ENCODE assay signal across 25 mouse cellular contexts in genomic region chr2:24413172-24413571, GRCm38 (mm10). TPM values are rescaled to one million over a fixed set of nuclear protein-coding genes. Genes with fewer than 3 reads are reported as not detected.
DNase-seq lines count a peak whose midpoint lies in the region; ATAC-seq lines count a peak whose summit lies in the region.
"Had no signal": no experiment of that assay in that cellular context is flagged by ENCODE, and none has a peak within 500 bp of the region (broad histone marks: within the 10 kb centered on the region; RNA-seq: fewer than 3 reads in every experiment).

No protein-coding gene starts in this region.

- WGBS in kidney, embryonic 15.5 days: 34% methylated on average over 3 of the region's 3 CpGs
- WGBS in lung, embryonic 16.5 days: 22% methylated on average over 3 of the region's 3 CpGs
- 73% methylated on average over 3 of the region's 3 CpGs for WGBS in hindbrain, embryonic 15.5 days
- 61% methylated on average over 3 of the region's 3 CpGs for WGBS in forebrain, embryonic 14.5 days

- peak overlapping the region; percentile 76 for H3K27ac ChIP-seq in kidney, embryonic 15.5 days
- H3K27ac ChIP-seq in lung, embryonic 16.5 days (ENCODE audit: low read length): peak overlapping the region; percentile 53
- 0 out of 2 replicates have a peak overlapping the region, but pooled peaks have one; percentile 10 for H3K27ac ChIP-seq in hindbrain, embryonic 15.5 days (replicated peaks)
- no peak overlapping the region for H3K27ac ChIP-seq in forebrain, embryonic 14.5 days (ENCODE audit: low read depth, low read length)
- H3K27ac ChIP-seq: forebrain, embryonic 10.5 days; layer of hippocampus, adult 2 months; limb, embryonic 10.5 days; liver, embryonic 15.5 days had no signal

- ATAC-seq in kidney, embryonic 15.5 days (replicated peaks; ENCODE audit: low FRiP score): no peak; the same call in 1 of the 2 replicates
- peak; percentile 56 for ATAC-seq in lung, embryonic 16.5 days (ENCODE audit: low read depth)
- no peak for ATAC-seq in hindbrain, embryonic 15.5 days (ENCODE audit: low FRiP score, low read depth)
- no peak for ATAC-seq in forebrain, embryonic 14.5 days
- ATAC-seq: activated CD4-positive, CD25-positive, alpha-beta regulatory T cell, adult 4 months; forebrain, postnatal 0 days; intestine, postnatal 0 days had no signal

- DNase-seq in kidney, adult 18-20 months: no peak
- DNase-seq in lung, postnatal 10 days: no peak
- peak; percentile 6 for DNase-seq in naive thymus-derived CD4-positive, alpha-beta T cell, adult 2 months (ENCODE audit: low read depth)
- DNase-seq in forebrain, embryonic 14.5 days (ENCODE audit: low spot score): no peak
- DNase-seq: adrenal gland, adult 8-10 months; cerebellum, adult 11-12 months; forebrain, postnatal 0 days; gastrocnemius, postnatal 14 days; heart, adult 11 months; liver; retina, postnatal 1 day; right cerebral cortex, postnatal 4 days; thymus, adult 18-20 months; thymus, postnatal 4 days had no signal

- no peaks in the 10 kb centered on the region for H3K9me3 ChIP-seq in kidney, embryonic 15.5 days (replicated peaks)
- H3K9me3 ChIP-seq in lung, embryonic 16.5 days (ENCODE audit: control insufficient read depth, low read length): no peaks in the 10 kb centered on the region
- H3K9me3 ChIP-seq in hindbrain, embryonic 15.5 days: no peaks in the 10 kb centered on the region
- H3K9me3 ChIP-seq in forebrain, embryonic 14.5 days (replicated peaks; ENCODE audit: control insufficient read depth, low read length): no peaks in the 10 kb centered on the region
- H3K9me3 ChIP-seq: forebrain, embryonic 10.5 days; limb, embryonic 10.5 days; liver, embryonic 15.5 days had no signal

- peaks cover 89% of the 10 kb centered on the region for H3K4me1 ChIP-seq in kidney, embryonic 15.5 days
- H3K4me1 ChIP-seq in lung, embryonic 16.5 days (replicated peaks; ENCODE audit: control insufficient read depth, insufficient read depth, low read length): peaks cover 9% of the 10 kb centered on the region
- H3K4me1 ChIP-seq in hindbrain, embryonic 15.5 days (replicated peaks): peaks cover 19% of the 10 kb centered on the region
- H3K4me1 ChIP-seq in forebrain, embryonic 14.5 days (ENCODE audit: control insufficient read depth, insufficient read depth, low read length): no peaks in the 10 kb centered on the region
- H3K4me1 ChIP-seq: liver, embryonic 15.5 days had no signal

- no peak overlapping the region for H3K4me2 ChIP-seq in kidney, embryonic 15.5 days
- H3K4me2 ChIP-seq in lung, embryonic 16.5 days (ENCODE audit: low read depth, low read length): no peak overlapping the region
- H3K4me2 ChIP-seq in hindbrain, embryonic 15.5 days: no peak overlapping the region
- H3K4me2 ChIP-seq in forebrain, embryonic 14.5 days (ENCODE audit: low read length): no peak overlapping the region
- H3K4me2 ChIP-seq: heart, embryonic 11.5 days; liver, embryonic 15.5 days; midbrain, embryonic 11.5 days had no signal

- no peak overlapping the region for H3K4me3 ChIP-seq in kidney, embryonic 15.5 days (replicated peaks)
- H3K4me3 ChIP-seq in lung, embryonic 16.5 days (ENCODE audit: low read length): no peak overlapping the region
- no peak overlapping the region for H3K4me3 ChIP-seq in hindbrain, embryonic 15.5 days
- H3K4me3 ChIP-seq in forebrain, embryonic 14.5 days (ENCODE audit: low read depth, low read length): no peak overlapping the region
- H3K4me3 ChIP-seq: forebrain, embryonic 10.5 days; layer of hippocampus, adult 2 months; limb, embryonic 10.5 days; liver, embryonic 15.5 days had no signal

- H3K27me3 ChIP-seq in kidney, embryonic 15.5 days: no peaks in the 10 kb centered on the region
- H3K27me3 ChIP-seq in lung, embryonic 16.5 days (ENCODE audit: control insufficient read depth, insufficient read depth, low read depth, low read length): no peaks in the 10 kb centered on the region
- no peaks in the 10 kb centered on the region for H3K27me3 ChIP-seq in hindbrain, embryonic 15.5 days
- no peaks in the 10 kb centered on the region for H3K27me3 ChIP-seq in forebrain, embryonic 14.5 days (replicated peaks; ENCODE audit: control insufficient read depth, insufficient read depth, low read length)
- H3K27me3 ChIP-seq: liver, embryonic 15.5 days had no signal

- no peak overlapping the region for H3K9ac ChIP-seq in kidney, embryonic 15.5 days
- no peak overlapping the region for H3K9ac ChIP-seq in lung, embryonic 16.5 days (ENCODE audit: low read length)
- H3K9ac ChIP-seq in hindbrain, embryonic 15.5 days: no peak overlapping the region
- no peak overlapping the region for H3K9ac ChIP-seq in forebrain, embryonic 14.5 days (ENCODE audit: low read length)
- H3K9ac ChIP-seq: forebrain, postnatal 0 days; liver, embryonic 15.5 days had no signal

- H3K36me3 ChIP-seq in kidney, embryonic 15.5 days: no peaks in the 10 kb centered on the region
- no peaks in the 10 kb centered on the region for H3K36me3 ChIP-seq in lung, embryonic 16.5 days (ENCODE audit: control insufficient read depth, insufficient read depth, low read length)
- no peaks in the 10 kb centered on the region for H3K36me3 ChIP-seq in hindbrain, embryonic 15.5 days
- no peaks in the 10 kb centered on the region for H3K36me3 ChIP-seq in forebrain, embryonic 14.5 days (ENCODE audit: control insufficient read depth, insufficient read depth, low read length)
- H3K36me3 ChIP-seq: forebrain, embryonic 10.5 days; limb, embryonic 10.5 days had no signal

RNA-seq across cellular contexts. Expression of gene Psd4, which starts 45.8 kb away (rescaled TPM):
- polyA plus RNA-seq in kidney, embryonic 15.5 days (2015; fragmentation: Nextera tagmentation; extraction: Ambion mirVana): 2.2 and 2.3 TPM in 2 replicates
- polyA plus RNA-seq in lung, embryonic 16.5 days (2015; fragmentation: Nextera tagmentation; extraction: Ambion mirVana): 2.3 and 3.4 TPM in 2 replicates
- polyA plus RNA-seq in hindbrain, embryonic 15.5 days (2015; fragmentation: Nextera tagmentation; extraction: Ambion mirVana): 0.81 and 0.86 TPM in 2 replicates
- 0.39 and 0.84 TPM in 2 replicates for polyA plus RNA-seq in forebrain, embryonic 14.5 days (2014; fragmentation: Nextera tagmentation; extraction: Ambion mirVana)
